Mouse (Mus musculus) cerebellum, adult 2 months (tissue): ENCODE data around the gene Plcd1. TPM values are rescaled to one million over a fixed set of nuclear protein-coding genes. Genes with fewer than 3 reads are reported as not detected.

ENCODE experiments used
- DNase-seq, 2 experiments: peaks; one replicate each; pipeline ENCODE4 v3.0.0; 2021
- H3K27ac ChIP-seq: fragments of 200-500 bp; 2 replicates; pipeline ENCODE4 v1.5.1; 2012; ENCODE audit warnings: low read length, control low read depth, inconsistent platforms; ENCODE audit not compliant: insufficient read depth
- H3K27me3 ChIP-seq: fragments of 200-500 bp; 2 replicates; pipeline ENCODE4 v1.6.1; 2012; ENCODE audit warnings: inconsistent platforms, mild to moderate bottlenecking, low read length, moderate library complexity; ENCODE audit not compliant: control insufficient read depth, insufficient read depth
- H3K4me1 ChIP-seq: fragments of 200-500 bp; 2 replicates; pipeline ENCODE4 v1.6.1; 2011; ENCODE audit warnings: low read length; ENCODE audit not compliant: control insufficient read depth, insufficient read depth
- H3K4me3 ChIP-seq: fragments of 200-500 bp; replicated peaks from 2 replicates; pipeline ENCODE3; 2011; ENCODE audit warnings: mild to moderate bottlenecking, low read depth, low read length, control low read depth; ENCODE audit not compliant: insufficient read depth
- CTCF ChIP-seq: fragments of 200-500 bp; IDR thresholded peaks from 2 replicates; pipeline ENCODE4 v1.5.1; 2011; ENCODE audit warnings: low read depth, mild to moderate bottlenecking, control low read depth, low read length, moderate library complexity, borderline replicate concordance; ENCODE audit not compliant: insufficient read depth
- POLR2A ChIP-seq: fragments of 200-500 bp; IDR thresholded peaks from 2 replicates; pipeline ENCODE4 v1.6.1; 2011; ENCODE audit warnings: low read length, control low read depth, borderline replicate concordance; ENCODE audit not compliant: insufficient read depth
- WGBS: fragments of 180-500 bp; shearing (Covaris S2); methylation state at CpG from one replicate; pipeline ENCODE4 v1.1.7; 2018; 5-methylcytosine and 5-hydroxymethylcytosine counted together
- polyA plus RNA-seq: library from polyadenylated mRNA; depleted of rRNA; stranded (reverse); fragments of >200 nt; gene quantifications from 2 replicates; pipeline ENCODE4 v1.2.3, GENCODE M21; 2012

Gene Plcd1
- polyA plus RNA-seq, 1 experiment, result 14.7 TPM

GRCm38 (mm10) chr9:119087309-119087708 is 6.0 kb downstream of the Plcd1 start:
- Histone ChIP-seq H3K4me3 (no peak overlapping the region), H3K27ac (no peak overlapping the region), H3K4me1 (peaks cover 4% of the 10 kb centered on the region; the same call in 1 of the 2 replicates), H3K27me3 (no peaks in the 10 kb centered on the region)
- TF ChIP-seq POLR2A (no peak), CTCF (no peak)
- 94% methylated on average over 5 of the region's 5 CpGs for WGBS
- no peak for DNase-seq

GRCm38 (mm10) chr9:119086451-119086850 is 6.9 kb downstream of the Plcd1 start:
- H3K27me3 ChIP-seq, result no peaks in the 10 kb centered on the region
- H3K27ac ChIP-seq, result no peak overlapping the region
- WGBS, result 28% methylated on average over 1 of the region's 1 CpGs
- TF ChIP-seq CTCF (no peak), POLR2A (no peak)
- peaks cover 1% of the 10 kb centered on the region; the same call in 1 of the 2 replicates for H3K4me1 ChIP-seq
- no peak for DNase-seq
- H3K4me3 ChIP-seq, result no peak overlapping the region

- Histone ChIP-seq H3K27me3 (no peaks in the 10 kb centered on the region), H3K4me1 (no peaks in the 10 kb centered on the region; the same call in 1 of the 2 replicates), H3K4me3 (no peak overlapping the region), H3K27ac (no peak overlapping the region)
- DNase-seq, result no peak
- WGBS, result 90% methylated on average over 10 of the region's 10 CpGs
- TF ChIP-seq CTCF, result no peak
- TF ChIP-seq POLR2A, result no peak
These were observed 9.3 kb downstream of the Plcd1 start for GRCm38 (mm10) chr9:119083966-119084365.

GRCm38 (mm10) chr9:119082656-119083430 is 10.5 kb downstream of the Plcd1 start:
- Histone ChIP-seq H3K4me1 (no peaks in the 10 kb centered on the region; the same call in 1 of the 2 replicates), H3K27ac (no peak overlapping the region), H3K27me3 (no peaks in the 10 kb centered on the region), H3K4me3 (no peak overlapping the region)
- 78% methylated on average over 7 of the region's 7 CpGs for WGBS
- no peak for TF ChIP-seq POLR2A
- TF ChIP-seq CTCF, result no peak
- DNase-seq, result no peak

- no peaks in the 10 kb centered on the region for H3K27me3 ChIP-seq
- H3K27ac ChIP-seq, result no peak overlapping the region
- DNase-seq, result no peak
- WGBS, result 32% methylated on average over 8 of the region's 8 CpGs
- no peaks in the 10 kb centered on the region; the same call in 1 of the 2 replicates for H3K4me1 ChIP-seq
- TF ChIP-seq CTCF (no peak), POLR2A (no peak)
- no peak overlapping the region for H3K4me3 ChIP-seq
These were observed 11.3 kb downstream of the Plcd1 start for GRCm38 (mm10) chr9:119082039-119082438.

- TF ChIP-seq POLR2A (no peak), CTCF (no peak)
- no peaks in the 10 kb centered on the region for H3K27me3 ChIP-seq
- no peaks in the 10 kb centered on the region; the same call in 1 of the 2 replicates for H3K4me1 ChIP-seq
- H3K27ac ChIP-seq, result no peak overlapping the region
- no peak overlapping the region for H3K4me3 ChIP-seq
- DNase-seq, result no peak
- WGBS, result 90% methylated on average over 5 of the region's 5 CpGs
These were observed 13.1 kb downstream of the Plcd1 start for GRCm38 (mm10) chr9:119080040-119080675.

GRCm38 (mm10) chr9:119075685-119076084 is 17.6 kb downstream of the Plcd1 start:
- TF ChIP-seq POLR2A (no peak), CTCF (no peak)
- no peaks in the 10 kb centered on the region for H3K27me3 ChIP-seq
- H3K4me1 ChIP-seq, result no peaks in the 10 kb centered on the region; the same call in 1 of the 2 replicates
- 67% methylated on average over 16 of the region's 16 CpGs for WGBS
- DNase-seq, result no peak
- no peak overlapping the region for H3K4me3 ChIP-seq
- H3K27ac ChIP-seq, result no peak overlapping the region
